Mouse (Mus musculus): ENCODE results near the gene Mybpc1.

DNA sequence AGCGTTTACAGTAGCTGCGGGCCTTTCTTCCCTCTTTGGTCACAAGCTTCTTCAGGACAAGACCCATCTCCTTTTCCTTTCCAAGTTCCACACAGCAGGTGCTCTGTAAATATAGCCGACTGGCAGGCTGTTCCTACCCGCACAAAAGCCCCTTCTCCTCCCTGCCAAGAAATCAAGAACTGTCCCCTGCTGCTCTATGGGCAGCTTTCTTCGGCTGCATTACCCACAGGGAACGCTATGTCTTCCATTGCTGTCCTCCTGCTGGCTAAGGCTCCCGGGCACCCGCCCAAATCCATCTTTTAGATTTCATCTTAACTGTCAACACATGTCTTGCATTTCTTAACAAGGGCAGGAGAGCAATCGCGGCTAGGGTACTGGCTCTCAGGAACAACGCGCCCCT lies 13.9 kb downstream of the Mybpc1 start:
- TF ChIP-seq CTCF (IDR thresholded peaks at IDR 0.05; ENCODE audit: low read depth, low read length) (no peak), POLR2A (IDR thresholded peaks at IDR 0.05; ENCODE audit: borderline replicate concordance, low read depth, low read length) (no peak)
